Mouse (Mus musculus): ENCODE measurements at regions not wholly inside any gene's neighbourhood (a gene's known extent, or its start where the extent isn't known, plus 50 kb on each side); places are given as distances from the start of the nearest gene placed in this dataset.
A peak's percentile ranks its signal among the peaks of the same experiment; 100 is the strongest.

GRCm38 (mm10) chr1:105116231-105116630 is 240.3 kb downstream of the Rnf152 start:
- no peak for DNase-seq

- no peak for DNase-seq
Observed at GRCm38 (mm10) chr1:105115391-105115790, 241.1 kb downstream of the Rnf152 start.

GRCm38 (mm10) chr1:105114835-105115234 is 241.7 kb downstream of the Rnf152 start:
- DNase-seq = no peak

GRCm38 (mm10) chr1:105112762-105113525 is 243.6 kb downstream of the Rnf152 start:
- DNase-seq = no peak

- no peak for DNase-seq
Observed at GRCm38 (mm10) chr1:105111236-105111635, 245.3 kb downstream of the Rnf152 start.

- no peak for DNase-seq
Observed at GRCm38 (mm10) chr1:105110581-105111210, 245.8 kb downstream of the Rnf152 start.

- DNase-seq = no peak
Observed at GRCm38 (mm10) chr1:105107836-105108235, 248.7 kb downstream of the Rnf152 start.

- DNase-seq = no peak
Observed at GRCm38 (mm10) chr1:105107257-105107656, 249.3 kb downstream of the Rnf152 start.

- no peak for DNase-seq
Observed at GRCm38 (mm10) chr1:105105211-105105610, 251.3 kb downstream of the Rnf152 start.

- DNase-seq = no peak
Observed at GRCm38 (mm10) chr1:105095091-105095490, 261.4 kb downstream of the Rnf152 start.

- peak; percentile 5 for DNase-seq
Observed at GRCm38 (mm10) chr1:105094500-105094899, 262.0 kb downstream of the Rnf152 start.

GRCm38 (mm10) chr1:105093875-105094274 is 262.6 kb downstream of the Rnf152 start:
- no peak for DNase-seq

- no peak for DNase-seq
Observed at GRCm38 (mm10) chr1:105093012-105093411, 263.5 kb downstream of the Rnf152 start.

- peak; percentile 13 for DNase-seq
Observed at GRCm38 (mm10) chr1:105092309-105092904, 264.1 kb downstream of the Rnf152 start.

- no peak for DNase-seq
Observed at GRCm38 (mm10) chr1:105088765-105089520, 267.6 kb downstream of the Rnf152 start.

- DNase-seq = no peak
Observed at GRCm38 (mm10) chr1:105087623-105088022, 268.9 kb downstream of the Rnf152 start.

GRCm38 (mm10) chr1:105084556-105084955 is 272.0 kb downstream of the Rnf152 start:
- no peak for DNase-seq

GRCm38 (mm10) chr1:105083551-105084103 is 272.9 kb downstream of the Rnf152 start:
- no peak for DNase-seq

- no peak for DNase-seq
Observed at GRCm38 (mm10) chr1:105082823-105083550, 273.5 kb downstream of the Rnf152 start.

- no peak for DNase-seq
Observed at GRCm38 (mm10) chr1:105081942-105082341, 274.6 kb downstream of the Rnf152 start.

- no peak for DNase-seq
Observed at GRCm38 (mm10) chr1:105079437-105079836, 277.1 kb downstream of the Rnf152 start.

- no peak for DNase-seq
Observed at GRCm38 (mm10) chr1:105075728-105076127, 280.8 kb downstream of the Rnf152 start.

Data from cerebellum, adult 11 months (tissue).